Comparison of ENCODE assay signal across 8 mouse cellular contexts in genomic region chr3:22308962-22309361, GRCm38 (mm10).
A peak's percentile ranks its signal among the peaks of the same experiment; 100 is the strongest.
DNase-seq lines count a peak whose midpoint lies in the region; ATAC-seq and TF ChIP-seq lines count a peak whose summit lies in the region.

No protein-coding gene starts in this region.

- peak; percentile 88 for DNase-seq in heart, adult 11 months
- DNase-seq in c-Kit-negative CD71-positive TER-119-positive erythroid progenitor cells, embryonic 14.5 days (ENCODE audit: low read depth, low spot score): peak; percentile 35
- peak; percentile 71 to 76 for DNase-seq in left cerebral cortex, adult 18-20 months (ENCODE audit: low spot score in 2 of 2)
- peak; percentile 69 for DNase-seq in midbrain, embryonic 10.5 days (ENCODE audit: low spot score)

- H3K4me1 ChIP-seq in heart, embryonic 12.5 days (replicated peaks): no peaks in the 10 kb centered on the region
- peaks cover 4% of the 10 kb centered on the region; the same call in 1 of the 2 replicates for H3K4me1 ChIP-seq in forebrain, embryonic 12.5 days
- H3K4me1 ChIP-seq in hindbrain, embryonic 12.5 days: no peaks in the 10 kb centered on the region
- peaks cover 6% of the 10 kb centered on the region for H3K4me1 ChIP-seq in midbrain, embryonic 10.5 days
- H3K4me1 ChIP-seq in small intestine, adult 2 months (ENCODE audit: control insufficient read depth, insufficient read depth, insufficient read length, low read length): no peaks in the 10 kb centered on the region

- no peak overlapping the region for H3K27ac ChIP-seq in heart, embryonic 12.5 days (ENCODE audit: poor library complexity, severe bottlenecking)
- H3K27ac ChIP-seq in forebrain, embryonic 12.5 days: no peak overlapping the region
- no peak overlapping the region for H3K27ac ChIP-seq in hindbrain, embryonic 12.5 days
- no peak overlapping the region for H3K27ac ChIP-seq in midbrain, embryonic 10.5 days (replicated peaks)
- no peak overlapping the region for H3K27ac ChIP-seq in small intestine, adult 2 months (ENCODE audit: insufficient read depth, low read depth, low read length)

- 15% methylated on average over 4 of the region's 4 CpGs for WGBS in heart, embryonic 12.5 days
- 16% methylated on average over 4 of the region's 4 CpGs for WGBS in forebrain, embryonic 12.5 days
- 20% methylated on average over 4 of the region's 4 CpGs for WGBS in hindbrain, embryonic 12.5 days
- 26% methylated on average over 4 of the region's 4 CpGs for WGBS in midbrain, embryonic 10.5 days
- WGBS in small intestine, adult 2 months: 2% methylated on average over 4 of the region's 4 CpGs

- TF ChIP-seq CTCF in small intestine, adult 2 months (IDR thresholded peaks at IDR 0.05; ENCODE audit: extremely low read depth, insufficient read length, insufficient replicate concordance, low read depth, low read length): peak; percentile 44; the same call in 1 of the 2 replicates

- H3K36me3 ChIP-seq in heart, embryonic 12.5 days: no peaks in the 10 kb centered on the region
- no peaks in the 10 kb centered on the region for H3K36me3 ChIP-seq in forebrain, embryonic 12.5 days (replicated peaks)
- H3K36me3 ChIP-seq in hindbrain, embryonic 12.5 days: no peaks in the 10 kb centered on the region
- no peaks in the 10 kb centered on the region for H3K36me3 ChIP-seq in midbrain, embryonic 10.5 days
- H3K36me3 ChIP-seq in small intestine, adult 2 months (ENCODE audit: control insufficient read depth, insufficient read depth, low read length): no peaks in the 10 kb centered on the region

- ATAC-seq in heart, embryonic 12.5 days (ENCODE audit: insufficient number of reproducible peaks, low FRiP score): no peak
- ATAC-seq in forebrain, embryonic 12.5 days (ENCODE audit: low FRiP score): peak; percentile 61; the same call in 1 of the 2 replicates
- ATAC-seq in hindbrain, embryonic 12.5 days (ENCODE audit: low FRiP score): peak; percentile 62; the same call in 1 of the 2 replicates

- TF ChIP-seq POLR2A in small intestine, adult 2 months (IDR thresholded peaks at IDR 0.05; ENCODE audit: low read depth, low read length): no peak

- no peaks in the 10 kb centered on the region for H3K27me3 ChIP-seq in heart, embryonic 12.5 days (replicated peaks)
- H3K27me3 ChIP-seq in forebrain, embryonic 12.5 days: no peaks in the 10 kb centered on the region
- H3K27me3 ChIP-seq in hindbrain, embryonic 12.5 days: no peaks in the 10 kb centered on the region
- H3K27me3 ChIP-seq in midbrain, embryonic 10.5 days (ENCODE audit: low read depth, poor library complexity, severe bottlenecking): no peaks in the 10 kb centered on the region
- H3K27me3 ChIP-seq in small intestine, adult 2 months (ENCODE audit: control insufficient read depth, insufficient read depth, low read length): no peaks in the 10 kb centered on the region

- H3K4me3 ChIP-seq in heart, embryonic 12.5 days: no peak overlapping the region
- H3K4me3 ChIP-seq in forebrain, embryonic 12.5 days (replicated peaks): no peak overlapping the region
- no peak overlapping the region for H3K4me3 ChIP-seq in hindbrain, embryonic 12.5 days
- no peak overlapping the region for H3K4me3 ChIP-seq in midbrain, embryonic 10.5 days
- H3K4me3 ChIP-seq in small intestine, adult 2 months (ENCODE audit: low read depth, low read length): no peak overlapping the region

- H3K9ac ChIP-seq in heart, embryonic 12.5 days: no peak overlapping the region
- no peak overlapping the region for H3K9ac ChIP-seq in forebrain, embryonic 12.5 days
- H3K9ac ChIP-seq in hindbrain, embryonic 12.5 days: no peak overlapping the region

- no peaks in the 10 kb centered on the region for H3K9me3 ChIP-seq in heart, embryonic 12.5 days (replicated peaks)
- no peaks in the 10 kb centered on the region for H3K9me3 ChIP-seq in forebrain, embryonic 12.5 days
- no peaks in the 10 kb centered on the region for H3K9me3 ChIP-seq in hindbrain, embryonic 12.5 days (replicated peaks)
- no peaks in the 10 kb centered on the region for H3K9me3 ChIP-seq in midbrain, embryonic 10.5 days (replicated peaks)

- no peak overlapping the region for H3K4me2 ChIP-seq in heart, embryonic 12.5 days
- no peak overlapping the region for H3K4me2 ChIP-seq in forebrain, embryonic 12.5 days
- no peak overlapping the region for H3K4me2 ChIP-seq in hindbrain, embryonic 12.5 days (replicated peaks)

Comparison
In these comparisons a context has a peak if more than half of its experiments do, and no peak if none do; other contexts are left out.
1. DNase-seq: peak in every context shown above with its lines; median percentile 88 in heart, adult 11 months; 74 in left cerebral cortex, adult 18-20 months; 69 in midbrain, embryonic 10.5 days; 35 in c-Kit-negative CD71-positive TER-119-positive erythroid progenitor cells, embryonic 14.5 days.